Mouse (Mus musculus) E14TG2a.4 (cell line): ENCODE data around the gene Cuta.

Experiments
- H3K27me3 ChIP-seq: 2 replicates; pipeline ENCODE4 v1.6.1; 2014; ENCODE audit warnings: low read length, control low read depth; ENCODE audit not compliant: insufficient read depth
- H3K36me3 ChIP-seq: 2 replicates; pipeline ENCODE4 v1.6.1; 2014; ENCODE audit warnings: low read length, control low read depth; ENCODE audit not compliant: insufficient read depth
- H3K4me1 ChIP-seq: replicated peaks from 2 replicates; pipeline ENCODE4 v1.6.1; 2014; ENCODE audit warnings: low read depth, low read length, control low read depth
- H3K4me3 ChIP-seq: replicated peaks from 2 replicates; pipeline ENCODE4 v1.5.1; 2014; ENCODE audit warnings: mild to moderate bottlenecking, low read length
- H3K9me3 ChIP-seq: 2 replicates; pipeline ENCODE4 v1.6.1; 2014; ENCODE audit warnings: low read length, control low read depth
- CTCF ChIP-seq: conservative IDR thresholded peaks from 2 replicates; pipeline ENCODE4 v1.5.1; 2014; ENCODE audit warnings: low read length
- NANOG ChIP-seq: IDR thresholded peaks from 2 replicates; pipeline ENCODE4 v1.6.1; 2014; ENCODE audit warnings: borderline replicate concordance, low read length, mixed read lengths
- POU5F1 ChIP-seq: IDR thresholded peaks from 2 replicates; pipeline ENCODE4 v1.6.1; 2014; ENCODE audit warnings: low read length, borderline replicate concordance

The Cuta gene

GRCm38 (mm10) chr17:26961572-26962240 lies 22.3 kb upstream of the Cuta start:
- TF ChIP-seq NANOG (no peak), CTCF (no peak), POU5F1 (no peak)
- H3K4me3 ChIP-seq: peak overlapping the region; percentile 60
- H3K4me1 ChIP-seq: peaks cover 70% of the 10 kb centered on the region
- no peaks in the 10 kb centered on the region for H3K9me3 ChIP-seq
- peaks cover 33% of the 10 kb centered on the region for H3K27me3 ChIP-seq
- peaks cover 51% of the 10 kb centered on the region for H3K36me3 ChIP-seq

- H3K4me1 ChIP-seq: peaks cover 67% of the 10 kb centered on the region
Observed at GRCm38 (mm10) chr17:26959815-26960214, 20.4 kb upstream of the Cuta start.

GRCm38 (mm10) chr17:26958880-26959279 lies 19.5 kb upstream of the Cuta start:
- peaks cover 65% of the 10 kb centered on the region for H3K4me1 ChIP-seq
- H3K36me3 ChIP-seq: peaks cover 55% of the 10 kb centered on the region
- H3K27me3 ChIP-seq: peaks cover 37% of the 10 kb centered on the region
- H3K9me3 ChIP-seq: no peaks in the 10 kb centered on the region
- H3K4me3 ChIP-seq: no peak overlapping the region
- TF ChIP-seq POU5F1 (no peak), NANOG (no peak), CTCF (no peak)

More at GRCm38 (mm10) chr17:26959815-26960214, 20.4 kb upstream of the Cuta start:
- TF ChIP-seq NANOG (no peak), CTCF (no peak), POU5F1 (no peak)
- Histone ChIP-seq H3K9me3 (no peaks in the 10 kb centered on the region), H3K27me3 (peaks cover 32% of the 10 kb centered on the region), H3K36me3 (peaks cover 57% of the 10 kb centered on the region), H3K4me3 (no peak overlapping the region)

GRCm38 (mm10) chr17:26957872-26958271 lies 18.5 kb upstream of the Cuta start:
- H3K9me3 ChIP-seq: no peaks in the 10 kb centered on the region
- peaks cover 48% of the 10 kb centered on the region for H3K36me3 ChIP-seq
- peaks cover 43% of the 10 kb centered on the region for H3K27me3 ChIP-seq
- TF ChIP-seq POU5F1: no peak
- no peak for TF ChIP-seq CTCF
- TF ChIP-seq NANOG: no peak
- peaks cover 73% of the 10 kb centered on the region for H3K4me1 ChIP-seq
- H3K4me3 ChIP-seq: no peak overlapping the region

GRCm38 (mm10) chr17:26956895-26957294 lies 17.5 kb upstream of the Cuta start:
- no peaks in the 10 kb centered on the region for H3K9me3 ChIP-seq
- H3K4me1 ChIP-seq: peaks cover 76% of the 10 kb centered on the region
- TF ChIP-seq NANOG (no peak), CTCF (no peak), POU5F1 (no peak)
- H3K36me3 ChIP-seq: peaks cover 48% of the 10 kb centered on the region
- H3K27me3 ChIP-seq: peaks cover 48% of the 10 kb centered on the region
- H3K4me3 ChIP-seq: 0 out of 2 replicates have a peak overlapping the region, but pooled peaks have one; percentile 35

- peaks cover 46% of the 10 kb centered on the region for H3K27me3 ChIP-seq
- no peak overlapping the region for H3K4me3 ChIP-seq
- H3K9me3 ChIP-seq: no peaks in the 10 kb centered on the region
- peaks cover 46% of the 10 kb centered on the region for H3K36me3 ChIP-seq
- peaks cover 75% of the 10 kb centered on the region for H3K4me1 ChIP-seq
- no peak for TF ChIP-seq NANOG
- TF ChIP-seq POU5F1: no peak
- TF ChIP-seq CTCF: no peak
Observed at GRCm38 (mm10) chr17:26956309-26956708, 16.9 kb upstream of the Cuta start.

GRCm38 (mm10) chr17:26953726-26954125 lies 14.4 kb upstream of the Cuta start:
- peaks cover 28% of the 10 kb centered on the region for H3K36me3 ChIP-seq
- H3K27me3 ChIP-seq: peaks cover 50% of the 10 kb centered on the region
- TF ChIP-seq POU5F1 (no peak), CTCF (no peak), NANOG (no peak)
- no peaks in the 10 kb centered on the region for H3K9me3 ChIP-seq
- H3K4me3 ChIP-seq: no peak overlapping the region
- peaks cover 68% of the 10 kb centered on the region for H3K4me1 ChIP-seq

- TF ChIP-seq CTCF (no peak), POU5F1 (no peak), NANOG (no peak)
- Histone ChIP-seq H3K9me3 (no peaks in the 10 kb centered on the region), H3K27me3 (peaks cover 50% of the 10 kb centered on the region), H3K4me3 (peak overlapping the region; percentile 66; the same call in 1 of the 2 replicates), H3K4me1 (peaks cover 65% of the 10 kb centered on the region), H3K36me3 (peaks cover 24% of the 10 kb centered on the region)
Observed at GRCm38 (mm10) chr17:26953201-26953600, 13.8 kb upstream of the Cuta start.
